Mouse (Mus musculus): ENCODE measurements around the gene Mbtd1.

Gene Mbtd1

DNA sequence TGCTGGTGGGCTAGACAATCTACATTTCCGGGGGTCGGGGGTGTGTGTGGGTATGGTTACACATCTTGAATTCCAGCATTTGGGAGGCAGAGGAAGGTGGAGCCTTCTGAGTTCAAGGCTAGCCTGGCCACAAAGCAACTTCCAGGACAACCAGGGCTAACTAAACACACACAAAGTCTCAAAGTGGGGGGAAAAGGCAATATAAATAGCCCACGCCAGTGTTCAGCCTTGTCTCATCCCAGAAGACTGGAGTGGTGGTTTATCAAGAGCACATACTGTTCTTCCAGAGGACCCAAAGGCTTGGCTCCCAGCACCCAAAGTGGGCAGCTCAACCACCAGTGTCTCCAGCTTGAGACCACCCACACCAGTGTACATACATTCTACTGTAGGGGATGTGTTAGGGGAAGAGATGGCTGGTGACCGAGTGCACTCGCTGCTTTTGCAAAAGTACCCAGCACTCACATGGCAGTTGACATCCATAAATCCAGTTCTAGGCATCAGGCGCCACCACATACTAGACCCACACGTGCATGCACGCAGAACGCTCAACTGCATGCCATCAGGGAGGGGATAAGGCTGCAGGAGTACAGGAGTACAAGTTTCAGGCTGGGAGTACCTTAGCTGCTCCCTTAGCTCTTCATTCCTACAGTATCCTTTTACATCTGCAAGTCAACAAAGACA, 63.4 kb downstream of the Mbtd1 start:
- DNase-seq, result no peak

DNA sequence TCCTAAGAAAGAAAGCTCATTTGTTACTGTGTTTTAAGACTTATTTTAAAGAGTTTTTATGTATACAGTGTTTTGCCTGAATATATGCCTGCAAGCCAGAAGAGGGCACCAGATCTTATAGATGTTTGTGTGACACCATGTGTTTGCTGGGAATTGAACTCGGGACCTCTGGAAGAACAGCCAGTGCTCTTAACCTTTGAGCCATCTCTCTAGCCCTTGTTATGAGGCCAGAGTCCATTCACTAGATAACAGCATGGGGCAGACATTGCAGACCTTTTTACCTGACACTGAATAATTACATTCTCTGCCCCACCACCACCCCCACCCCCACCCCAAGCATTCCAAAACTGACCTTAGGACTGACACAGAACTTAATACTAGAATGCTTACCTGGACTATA, 64.4 kb downstream of the Mbtd1 start:
- DNase-seq, result no peak

DNA sequence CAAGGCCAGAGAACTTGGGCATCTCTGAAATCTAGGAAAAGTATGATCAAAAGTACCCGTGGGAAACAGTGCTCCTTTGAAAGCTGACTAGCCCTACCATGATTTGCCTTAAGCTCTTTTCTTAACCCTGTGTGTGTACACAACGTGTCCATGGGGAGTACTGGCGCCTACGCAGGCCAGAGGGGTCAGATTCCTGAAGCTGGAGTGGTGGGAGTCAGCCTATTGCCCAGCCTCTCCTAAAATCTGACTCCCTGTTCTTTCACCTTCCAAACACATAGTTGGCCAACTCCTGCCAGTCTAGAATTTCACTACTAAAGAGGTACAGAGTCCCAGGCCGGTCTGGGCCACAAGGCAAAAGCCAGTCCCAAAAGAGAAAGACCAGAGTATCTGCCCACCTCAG, 66.7 kb downstream of the Mbtd1 start:
- no peak for DNase-seq

DNA sequence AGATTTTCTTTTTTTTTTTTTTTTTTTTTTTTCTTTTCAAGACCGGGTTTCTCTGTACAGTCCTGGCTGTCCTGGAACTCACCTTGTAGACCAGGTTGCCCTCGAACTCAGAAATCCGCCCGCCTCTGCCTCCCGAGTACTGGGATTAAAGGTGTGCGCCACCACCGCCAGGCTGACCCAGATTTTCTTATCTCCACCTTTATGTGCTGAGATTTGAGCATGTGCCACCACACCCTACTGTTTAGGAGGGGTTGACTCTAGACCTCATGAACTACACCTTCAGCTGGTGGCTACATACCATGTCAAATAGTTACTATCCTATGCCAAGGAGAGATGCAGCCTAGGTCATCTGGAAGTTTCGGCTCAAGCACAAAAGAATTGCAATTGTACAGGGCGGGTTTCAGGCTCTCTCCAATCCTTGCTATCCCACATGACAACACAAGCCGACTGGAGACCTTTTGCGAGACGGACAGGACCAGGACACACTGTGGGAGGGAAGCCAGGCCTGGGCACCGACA, 69.1 kb downstream of the Mbtd1 start:
- DNase-seq, result no peak

DNA sequence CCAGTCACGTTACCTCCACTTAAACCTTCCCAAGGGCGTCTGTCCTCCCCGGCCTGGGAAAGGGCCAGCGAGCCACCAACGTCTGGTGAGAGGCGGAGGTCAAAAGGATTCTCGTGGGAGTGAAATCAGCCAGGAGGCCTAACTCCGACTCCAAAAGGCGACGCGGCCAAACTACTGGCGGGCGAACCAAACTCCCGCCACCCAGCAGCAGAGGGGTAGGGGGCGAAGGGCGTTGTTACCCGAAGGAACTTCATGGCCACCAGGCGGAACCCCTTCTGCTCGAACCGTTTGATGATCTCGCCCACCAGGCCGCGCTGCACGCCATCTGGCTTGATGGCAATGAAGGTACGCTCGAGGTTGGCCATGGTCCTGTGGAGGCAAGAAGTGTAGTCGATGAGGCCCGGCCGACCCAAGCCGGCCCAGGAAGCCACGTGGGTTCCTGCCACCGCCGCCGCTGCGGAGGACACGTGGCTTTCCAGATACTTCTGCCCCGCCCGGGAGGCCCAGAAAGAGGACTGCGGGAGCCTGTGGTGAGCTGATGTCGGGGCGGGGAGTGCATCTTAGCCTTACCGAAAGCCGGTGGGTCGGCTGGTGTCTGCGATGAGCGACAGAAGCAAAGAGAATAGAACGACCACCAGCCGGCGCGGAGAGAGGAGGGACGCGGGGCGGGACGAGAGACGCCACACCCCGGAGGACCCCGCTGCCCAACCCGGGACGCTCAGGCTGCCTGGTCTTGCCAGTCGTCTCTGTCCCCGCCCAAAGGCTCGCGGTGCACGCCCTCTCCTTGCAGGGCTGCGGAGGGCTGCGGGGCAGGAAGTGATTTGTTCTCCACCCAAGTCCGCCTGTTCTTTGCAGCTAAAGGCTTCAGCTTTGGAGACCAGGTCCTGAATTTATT, 69.9 kb downstream of the Mbtd1 start:
- DNase-seq, result peak; percentile 97

DNA sequence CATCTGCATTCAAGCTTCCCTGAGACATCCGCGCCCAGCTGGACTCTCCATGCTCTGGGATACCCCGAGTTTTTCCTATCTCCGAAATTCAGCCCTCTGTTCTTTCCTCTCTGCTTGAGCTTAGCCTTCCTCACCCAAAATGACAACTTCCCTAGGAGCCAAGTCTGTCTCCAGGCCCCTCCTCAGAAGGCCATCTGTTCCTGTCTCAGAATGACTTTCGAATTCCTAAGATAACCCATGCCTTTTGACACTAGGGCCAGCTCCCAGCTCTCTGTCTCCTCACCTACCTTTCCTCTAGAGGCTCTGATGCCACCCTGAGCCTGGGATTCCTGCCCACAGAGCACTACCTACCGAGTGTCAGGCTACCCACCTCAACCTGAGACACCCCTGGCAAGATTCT, 70.5 kb downstream of the Mbtd1 start, which contains the start of gene Nme2:
Gene Nme2 (minus strand): TSS at position 101 of the 400 bp plus-strand sequence.
- no peak for DNase-seq

DNA sequence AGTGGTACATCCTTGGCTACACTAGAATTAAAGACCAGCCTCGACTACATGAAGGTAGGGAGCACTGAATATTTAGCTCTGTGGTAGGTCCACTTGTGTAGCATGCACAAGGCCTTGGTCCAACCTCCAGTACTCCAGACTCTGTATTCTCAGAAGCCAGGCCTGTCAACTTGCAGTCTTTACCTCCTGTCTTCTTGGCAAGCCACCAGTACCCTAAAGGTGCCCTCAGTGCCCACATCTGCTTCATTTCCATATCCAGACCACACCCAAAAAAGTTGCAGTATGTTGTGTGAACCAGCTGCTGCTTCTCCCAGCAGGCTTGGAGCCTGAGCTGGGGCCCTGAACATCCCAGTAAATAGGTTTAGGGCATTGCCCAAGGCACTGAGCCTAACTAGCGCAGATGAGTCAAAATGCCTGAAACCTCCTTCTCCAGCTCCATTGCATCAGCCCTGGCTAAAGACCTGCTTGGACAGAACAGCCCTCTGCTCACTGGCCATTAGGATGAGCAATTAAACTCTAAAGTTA, 71.4 kb downstream of the Mbtd1 start:
- DNase-seq, result no peak

DNA sequence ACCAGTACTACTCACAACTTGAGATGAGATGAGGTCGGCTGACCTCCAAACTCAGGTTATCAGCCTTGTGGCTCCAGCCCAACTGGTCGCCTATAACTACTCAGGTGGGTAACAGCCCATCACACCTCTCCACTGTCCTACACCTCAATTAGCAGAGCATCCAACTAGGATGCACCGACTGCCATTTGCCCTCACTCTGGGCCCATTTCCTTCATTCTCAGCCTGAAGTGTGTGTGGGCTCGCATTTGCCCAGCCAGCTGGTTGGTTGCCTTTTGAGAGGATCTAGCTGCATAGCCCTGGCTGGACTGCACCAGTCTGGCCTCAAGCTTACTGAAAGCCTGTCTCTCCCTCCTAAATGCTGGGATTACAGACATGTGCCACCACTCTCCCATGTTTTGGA, 72.1 kb downstream of the Mbtd1 start:
- no peak for DNase-seq

DNA sequence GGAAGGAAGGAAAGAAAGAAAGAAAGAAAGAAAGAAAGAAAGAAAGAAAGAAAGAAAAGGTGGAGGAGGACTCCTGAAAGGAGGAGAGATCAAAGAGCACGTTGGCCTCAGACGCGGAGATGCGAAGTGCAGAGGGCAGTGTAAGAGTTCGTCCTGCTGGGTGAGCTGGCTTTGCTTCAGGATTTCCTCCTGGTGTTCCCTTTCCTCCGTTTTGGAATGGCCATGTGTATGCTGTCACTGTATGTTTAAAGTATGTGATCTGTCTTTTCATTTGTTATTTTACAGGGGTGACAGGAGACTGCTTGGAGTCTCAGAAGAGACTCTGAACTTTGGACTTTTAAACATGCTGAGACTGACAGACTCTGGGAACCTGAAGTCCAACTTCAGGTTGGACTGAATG, 75.8 kb downstream of the Mbtd1 start:
- DNase-seq, result no peak

DNA sequence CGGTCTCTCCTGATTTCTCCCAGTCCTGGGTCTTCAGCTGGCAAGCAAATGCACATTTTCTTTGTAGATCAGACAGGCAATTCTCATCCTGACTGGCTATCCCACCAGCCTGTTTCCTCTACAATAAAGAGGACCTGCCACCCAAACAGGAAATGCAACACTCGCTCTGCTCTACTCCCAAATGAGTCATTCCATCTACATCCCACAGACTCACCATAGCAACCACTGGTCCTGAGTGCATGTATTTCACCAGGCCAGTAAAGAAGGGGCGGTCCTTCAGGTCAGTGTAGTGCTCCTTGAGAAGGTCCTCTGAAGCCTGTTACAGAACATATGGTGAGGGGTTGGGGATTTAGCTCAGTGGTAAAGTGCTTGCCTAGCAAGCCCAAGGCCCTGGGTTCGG, 77.4 kb downstream of the Mbtd1 start:
- no peak for DNase-seq

DNA sequence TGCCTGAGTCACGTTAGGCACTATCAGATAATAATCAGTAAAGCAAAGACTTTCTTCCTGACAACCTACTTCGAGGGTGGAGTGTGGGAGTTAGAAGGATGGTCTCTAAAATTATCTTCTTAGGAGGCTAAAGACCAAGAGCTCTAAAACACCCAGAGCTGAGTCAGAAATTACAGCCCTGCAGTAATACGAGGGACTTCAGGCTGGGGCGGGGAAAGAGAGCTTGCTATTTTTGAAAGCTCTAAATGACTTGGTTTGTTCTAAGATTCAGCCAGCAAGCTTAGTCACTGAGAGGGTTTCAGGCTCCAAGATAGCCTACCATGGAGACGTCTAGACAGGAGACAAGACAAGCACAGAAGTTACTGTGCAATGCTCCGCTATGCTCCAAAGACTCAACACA, 79.7 kb downstream of the Mbtd1 start:
- no peak for DNase-seq

DNA sequence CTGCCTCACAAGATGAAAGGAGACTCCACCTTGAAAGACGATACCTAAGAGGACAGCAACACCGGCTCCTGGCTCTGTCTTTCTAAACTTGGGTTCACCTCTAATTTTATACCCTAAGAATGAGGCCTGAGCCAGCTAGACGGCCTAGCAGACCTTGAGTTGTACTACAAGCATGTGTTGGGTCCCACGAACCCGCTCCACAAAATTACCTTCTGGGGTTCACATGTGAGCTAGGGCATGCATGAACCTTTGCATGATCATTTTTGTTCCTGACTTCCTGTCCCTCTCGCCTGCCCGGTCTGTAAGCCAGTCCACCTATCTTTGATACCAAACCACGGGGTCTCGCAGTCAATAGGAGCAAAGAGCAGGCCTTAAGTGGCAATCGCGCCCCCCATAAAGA, 81.7 kb downstream of the Mbtd1 start:
- DNase-seq, result no peak

DNA sequence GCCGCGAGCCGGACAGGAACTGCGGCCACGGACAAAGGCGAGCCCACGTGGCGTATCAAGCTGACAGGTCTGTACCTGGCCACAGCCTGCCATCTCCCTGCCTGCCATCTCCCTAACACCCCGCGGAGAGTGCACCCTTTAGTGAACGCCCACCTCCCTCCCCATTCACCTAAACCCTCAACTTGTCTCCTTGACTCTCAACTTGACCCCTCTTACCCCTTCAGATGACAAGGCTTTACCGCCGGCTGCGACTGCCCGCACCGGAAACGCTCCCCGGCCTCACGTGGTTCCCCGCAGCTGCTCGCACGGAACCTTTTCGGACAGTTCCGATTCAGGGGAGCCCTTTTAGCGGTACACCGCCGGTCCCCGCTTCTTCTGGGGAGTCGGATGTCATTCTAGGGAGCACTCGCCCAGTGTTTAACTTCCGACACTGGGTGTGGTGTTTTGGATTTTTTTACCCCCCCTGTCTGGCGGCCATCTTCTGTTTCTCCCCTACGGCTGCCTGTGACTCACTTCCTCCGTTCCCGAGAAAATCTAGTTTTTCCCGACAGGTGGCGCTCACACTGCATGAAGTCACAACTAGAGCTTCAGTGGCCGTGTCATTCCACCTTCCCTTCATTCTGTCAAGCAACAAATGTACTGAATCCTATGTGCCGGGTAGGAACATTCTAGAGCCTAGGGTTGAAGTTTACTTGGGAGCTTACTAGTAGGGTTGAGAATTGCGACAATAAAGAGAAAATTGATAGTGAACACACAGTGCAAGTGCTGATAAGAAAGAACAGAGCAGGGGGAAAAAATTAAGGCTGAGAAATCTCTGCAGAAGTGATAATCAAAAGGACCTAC, 82.6 kb downstream of the Mbtd1 start, which contains the start of the genes Gm20390 and Nme1:
Gene Gm20390 (minus strand): TSS at position 289 of the 843 bp plus-strand sequence.
Gene Nme1 (minus strand): TSS at position 517 of the 843 bp plus-strand sequence.
- peak; percentile 98 for DNase-seq

DNA sequence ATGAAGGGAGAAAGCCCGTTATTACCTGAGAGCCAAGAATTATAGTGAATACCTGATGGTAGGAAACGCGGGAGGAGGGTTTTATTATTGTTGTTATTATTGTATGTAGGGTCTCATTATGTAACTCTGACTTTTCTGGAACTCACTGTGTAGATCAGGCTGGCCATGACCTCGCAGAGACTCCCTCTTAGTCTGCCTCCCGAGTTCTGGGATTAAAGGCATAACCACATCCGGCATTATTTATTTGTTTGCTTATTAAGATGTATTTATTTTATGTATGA, 83.1 kb downstream of the Mbtd1 start:
- DNase-seq, result no peak

DNA sequence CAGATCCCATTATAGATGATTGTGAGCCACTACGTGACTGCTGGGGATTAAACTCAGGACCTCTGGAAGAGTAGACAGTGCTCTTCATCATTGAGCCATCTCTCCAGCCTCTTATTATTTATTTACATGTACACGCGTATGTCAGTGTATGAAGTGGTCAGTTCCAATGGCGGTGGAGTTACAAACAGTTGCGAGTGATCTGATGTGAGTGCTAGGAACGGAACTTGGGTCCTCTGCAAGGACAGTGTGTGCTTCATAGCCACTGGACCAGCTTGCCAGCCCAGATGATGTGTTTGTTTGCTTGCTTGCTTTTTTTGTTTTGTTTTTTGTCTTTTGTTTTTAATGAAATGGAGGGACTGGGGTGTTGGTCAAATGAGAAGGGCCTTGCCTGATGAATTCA, 83.5 kb downstream of the Mbtd1 start:
- DNase-seq, result no peak

DNA sequence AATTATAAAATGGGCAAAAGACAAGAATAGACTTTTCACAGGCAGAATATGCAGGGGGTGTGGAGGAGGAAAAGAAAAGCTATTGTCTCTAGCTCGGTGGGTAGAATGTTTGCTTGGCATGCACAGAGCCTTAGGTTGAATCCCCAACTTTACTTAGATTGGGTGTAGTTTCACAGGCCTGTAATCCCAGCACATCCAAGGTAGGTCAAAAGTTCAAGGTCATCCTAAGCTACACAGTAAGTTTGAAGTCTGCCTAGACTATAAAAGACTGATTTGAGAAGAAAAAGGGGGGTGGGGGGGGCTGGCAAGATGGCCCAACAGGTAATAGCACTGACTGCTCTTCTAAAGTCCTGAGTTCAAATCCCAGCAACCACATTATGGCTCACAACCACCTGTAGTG, 84.1 kb downstream of the Mbtd1 start:
- DNase-seq, result no peak

DNA sequence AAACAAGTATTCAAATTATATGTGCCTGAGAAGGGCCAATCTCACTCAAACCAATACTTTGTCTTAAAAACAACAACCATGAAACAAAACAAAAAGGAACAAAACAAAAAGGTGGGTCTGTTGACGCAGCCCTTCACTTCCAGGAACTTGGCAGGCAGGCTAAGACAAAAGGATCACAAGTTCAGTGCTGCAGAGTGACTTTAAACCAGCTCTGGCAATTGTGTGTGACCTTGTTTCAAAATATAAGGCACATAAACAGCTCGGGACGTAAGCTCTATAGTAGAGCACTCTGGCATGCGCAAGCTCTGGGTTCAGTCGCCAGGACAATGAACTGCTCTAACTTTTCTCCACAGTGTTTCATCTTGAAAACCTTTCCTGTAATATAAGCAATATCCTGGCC, 87.3 kb downstream of the Mbtd1 start:
- DNase-seq, result no peak

DNA sequence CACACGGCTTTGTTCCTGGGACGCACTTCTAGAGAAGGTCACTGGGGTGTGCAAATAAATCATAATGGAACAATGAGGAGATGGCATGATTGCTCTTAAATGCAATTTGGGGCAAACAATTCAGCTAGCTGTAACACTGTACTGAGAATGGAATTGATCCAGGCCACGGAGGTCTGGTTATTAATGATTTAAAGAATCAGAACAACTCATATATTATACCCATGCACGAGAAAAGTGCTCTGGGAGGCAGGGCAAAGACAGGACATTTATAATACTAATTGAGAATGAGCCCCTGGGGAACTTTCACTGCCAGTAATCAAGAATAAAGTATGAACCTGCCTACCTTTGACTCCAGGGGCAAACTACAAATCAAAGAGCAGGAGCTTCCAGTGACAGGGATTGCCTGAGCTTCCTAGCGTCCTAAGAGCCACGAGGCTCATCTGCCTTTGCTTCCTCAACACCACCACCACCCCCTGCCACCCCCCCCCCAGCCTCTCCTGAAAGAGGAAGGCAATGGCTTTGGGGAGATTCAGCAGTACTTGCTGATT, 93.9 kb downstream of the Mbtd1 start:
- DNase-seq, result no peak

DNA sequence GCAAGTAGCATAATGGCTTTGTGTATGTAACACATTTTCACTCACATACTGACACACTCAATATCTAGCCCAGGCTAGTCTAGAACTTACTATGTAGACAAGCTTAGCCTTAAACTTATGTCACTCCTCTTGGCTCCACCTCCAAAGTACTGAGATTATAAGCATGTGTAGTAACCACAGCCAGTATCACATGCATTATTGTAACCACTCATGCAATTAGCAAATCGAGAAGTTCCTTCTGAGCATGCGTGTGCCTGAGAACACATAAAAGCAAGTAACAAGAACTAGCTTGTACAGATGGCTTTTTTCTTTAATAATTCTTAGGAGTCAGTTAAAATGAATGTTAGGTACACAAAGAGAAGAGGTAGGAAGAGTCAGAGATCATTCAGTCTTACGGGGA, 99.0 kb downstream of the Mbtd1 start:
- no peak for DNase-seq

DNA sequence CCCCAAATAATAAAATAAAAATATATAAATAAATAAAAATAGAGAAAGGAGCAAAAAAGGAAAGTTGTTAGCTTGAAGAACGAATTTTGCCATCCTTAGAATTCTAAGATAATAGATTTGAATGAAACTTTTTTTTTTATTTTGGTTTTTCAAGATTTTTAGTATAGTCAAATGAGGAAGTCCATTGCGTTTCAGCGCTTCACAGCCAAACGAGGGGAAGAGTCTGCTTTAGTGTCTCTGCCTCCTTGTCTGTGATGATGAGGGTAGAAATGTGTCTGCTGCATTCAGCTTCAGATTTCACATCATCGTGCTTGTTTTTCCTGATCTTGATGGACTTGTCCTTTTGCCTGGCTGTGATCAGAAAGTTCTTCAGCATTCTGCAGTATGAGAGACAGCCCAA, 99.6 kb downstream of the Mbtd1 start:
- DNase-seq, result no peak

DNA sequence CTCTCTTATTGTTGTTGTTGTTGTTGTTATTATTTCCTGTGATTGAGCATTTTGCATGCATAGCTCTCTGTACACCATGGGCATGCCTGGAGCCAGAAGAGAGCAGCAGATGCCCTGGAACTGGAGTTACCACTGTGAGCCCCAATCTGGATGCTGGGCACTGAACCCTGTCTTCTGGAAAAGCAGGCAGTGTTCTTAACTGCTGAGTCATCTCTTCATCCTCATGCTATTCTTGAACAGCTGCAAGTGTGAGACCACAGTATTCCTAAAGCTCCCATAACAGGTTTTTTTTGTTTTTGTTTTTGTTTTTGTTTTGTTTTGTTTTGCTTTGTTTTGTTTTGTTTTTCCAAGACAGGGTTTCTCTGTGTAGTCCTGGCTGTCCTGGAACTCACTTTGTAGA, 100.6 kb downstream of the Mbtd1 start:
- no peak for DNase-seq

DNA sequence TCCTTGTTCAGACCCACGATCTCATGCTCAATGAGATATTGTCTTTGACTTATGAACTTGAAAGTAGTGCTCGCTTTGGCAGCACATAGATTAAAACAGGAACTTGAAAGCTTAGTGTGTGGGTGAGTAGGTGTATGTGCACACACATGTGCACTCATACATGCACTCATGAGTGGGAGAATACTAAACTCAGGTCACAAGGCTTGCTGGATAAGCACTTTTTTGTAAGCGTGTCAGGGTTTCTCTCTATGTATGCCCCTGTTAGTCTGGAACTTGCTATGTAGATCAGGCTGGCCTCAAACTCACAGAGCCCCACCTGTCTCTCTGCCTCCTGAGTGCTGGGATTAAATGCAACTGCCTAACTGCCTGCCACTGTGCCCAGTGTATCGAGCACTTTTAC, 101.4 kb downstream of the Mbtd1 start:
- no peak for DNase-seq
